Mouse (Mus musculus): Measurements from ENCODE around the gene Serpina3n. TPM values are rescaled to one million over a fixed set of nuclear protein-coding genes. Genes with fewer than 3 reads are reported as not detected.
"Not testable (repeated sequence)": the region's sequence is repeated elsewhere in the genome, so short reads cannot be mapped to it uniquely, and the experiment has no call there.

The Serpina3n gene
- 10.2 and 32.2 TPM in 2 replicates for polyA plus RNA-seq (2012; rRNA removed)

DNA sequence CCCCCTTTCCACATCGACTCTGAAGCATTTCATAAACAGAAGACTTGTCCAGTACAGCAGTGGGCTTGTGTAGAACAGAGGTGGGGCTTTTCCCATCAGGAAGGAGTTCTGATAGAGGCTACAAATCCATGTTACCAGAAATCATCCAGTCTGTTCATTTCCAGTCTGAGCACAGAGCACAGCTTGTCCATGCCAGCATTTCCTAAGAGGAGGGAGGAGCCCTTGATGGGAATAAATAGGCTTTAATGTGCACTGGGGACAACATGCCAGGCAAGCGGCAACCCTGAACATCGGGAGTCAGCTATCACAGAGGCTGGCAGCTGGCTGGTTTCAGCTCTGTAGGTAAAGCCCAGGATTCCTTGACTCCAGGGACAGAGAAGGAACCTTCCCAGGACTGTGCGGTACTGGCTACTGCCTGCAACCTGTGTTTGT lies at the start of gene Serpina3n:
TSS of gene Serpina3n (plus strand) at position 276 of the 432 bp plus-strand sequence.
- no peak for DNase-seq
- 75% methylated on average over 4 of the region's 4 CpGs for WGBS
- no peaks in the 10 kb centered on the region for H3K36me3 ChIP-seq (ENCODE audit: control insufficient read depth, insufficient read depth, low read length)
- H3K4me1 ChIP-seq (replicated peaks; ENCODE audit: control insufficient read depth, insufficient read depth, low read length): no peaks in the 10 kb centered on the region
- no peaks in the 10 kb centered on the region for H3K27me3 ChIP-seq (ENCODE audit: control insufficient read depth, insufficient read depth, low read length)
- H3K27ac ChIP-seq (ENCODE audit: control insufficient read depth, insufficient read depth, low read length): no peak within 1 kb of the TSS
- H3K4me3 ChIP-seq (ENCODE audit: control insufficient read depth, insufficient read depth, low read length): no peak within 1 kb of the TSS
- TF ChIP-seq POLR2A (IDR thresholded peaks at IDR 0.05; ENCODE audit: control insufficient read depth, extremely low read depth, insufficient read depth, low read length, poor library complexity) (no peak), CTCF (IDR thresholded peaks at IDR 0.05; ENCODE audit: borderline replicate concordance, control insufficient read depth, extremely low read depth, insufficient read depth, low read length, poor library complexity) (no peak)

DNA sequence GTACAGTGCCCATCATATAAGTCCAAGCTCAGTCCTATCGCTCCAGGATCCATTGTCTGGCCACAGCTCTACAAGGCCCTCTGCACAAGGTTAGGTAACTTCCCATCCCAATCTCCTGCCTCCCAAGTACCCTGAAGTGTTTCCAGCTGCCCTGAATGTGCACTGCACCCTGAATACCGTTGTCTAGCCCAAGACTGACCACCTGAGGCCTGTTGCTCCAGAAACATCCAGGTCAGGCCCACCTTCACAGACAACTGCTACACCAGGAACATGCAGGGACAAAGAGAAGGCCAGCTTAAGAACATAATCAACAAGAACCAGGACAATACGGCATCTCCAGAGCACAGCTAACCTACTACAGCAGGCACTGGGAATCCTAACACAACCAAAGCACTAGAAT lies 36.5 kb upstream of the Serpina3n start:
- Histone ChIP-seq H3K36me3 (ENCODE audit: control insufficient read depth, insufficient read depth, low read length) (no peaks in the 10 kb centered on the region), H3K4me1 (replicated peaks; ENCODE audit: control insufficient read depth, insufficient read depth, low read length) (no peaks in the 10 kb centered on the region), H3K27me3 (ENCODE audit: control insufficient read depth, insufficient read depth, low read length) (no peaks in the 10 kb centered on the region), H3K27ac (ENCODE audit: control insufficient read depth, insufficient read depth, low read length) (no peak overlapping the region), H3K4me3 (ENCODE audit: control insufficient read depth, insufficient read depth, low read length) (no peak overlapping the region)
- no peak for DNase-seq
- 87% methylated on average over 3 of the region's 3 CpGs for WGBS
- TF ChIP-seq CTCF (IDR thresholded peaks at IDR 0.05; ENCODE audit: borderline replicate concordance, control insufficient read depth, extremely low read depth, insufficient read depth, low read length, poor library complexity) (no peak), POLR2A (IDR thresholded peaks at IDR 0.05; ENCODE audit: control insufficient read depth, extremely low read depth, insufficient read depth, low read length, poor library complexity) (no peak)

DNA sequence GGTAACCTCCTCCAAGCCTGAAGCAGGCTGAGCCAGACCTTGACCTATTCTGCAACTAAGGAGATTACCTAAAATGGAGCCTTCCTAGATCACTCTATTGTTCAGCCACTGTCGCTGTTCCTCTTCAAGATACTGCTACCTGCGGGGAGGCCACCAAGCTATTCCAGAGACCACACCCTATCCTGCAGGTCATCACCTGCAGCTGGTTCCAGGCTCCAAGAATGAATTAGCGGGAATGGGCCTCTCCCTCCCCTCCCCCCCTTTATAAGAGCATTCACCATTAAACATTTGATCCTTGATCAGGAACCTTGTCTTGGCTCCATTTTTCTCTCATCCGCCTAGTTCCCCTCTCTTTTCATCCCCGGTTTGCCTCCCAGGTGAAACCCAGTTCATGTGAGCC lies 29.4 kb upstream of the Serpina3n start:
- H3K27me3 ChIP-seq (ENCODE audit: control insufficient read depth, insufficient read depth, low read length); H3K27ac ChIP-seq (ENCODE audit: control insufficient read depth, insufficient read depth, low read length); H3K4me3 ChIP-seq (ENCODE audit: control insufficient read depth, insufficient read depth, low read length); H3K36me3 ChIP-seq (ENCODE audit: control insufficient read depth, insufficient read depth, low read length); DNase-seq; H3K4me1 ChIP-seq (replicated peaks; ENCODE audit: control insufficient read depth, insufficient read depth, low read length): not testable (repeated sequence)
- WGBS: 91% methylated on average over 5 of the region's 5 CpGs

DNA sequence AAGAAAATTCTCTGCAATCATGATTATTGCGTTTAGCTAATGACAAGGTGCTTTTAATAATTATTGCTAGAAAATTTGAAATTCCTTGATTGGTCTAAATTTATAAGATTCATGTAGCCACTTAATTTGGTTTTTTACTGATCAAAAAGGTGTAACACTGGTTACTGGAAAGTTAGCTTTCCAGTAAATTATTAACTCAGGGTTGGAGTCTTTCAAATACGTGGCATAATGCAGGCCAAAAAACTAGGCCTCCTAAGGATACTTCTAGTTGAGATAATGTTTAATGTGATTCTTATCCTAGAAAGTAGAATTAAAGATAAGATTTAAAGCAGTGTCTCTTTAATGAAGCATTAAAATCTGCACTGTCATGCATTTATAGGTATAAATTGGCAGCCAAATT lies 28.2 kb upstream of the Serpina3n start:
- H3K36me3 ChIP-seq (ENCODE audit: control insufficient read depth, insufficient read depth, low read length); DNase-seq; H3K4me3 ChIP-seq (ENCODE audit: control insufficient read depth, insufficient read depth, low read length); H3K4me1 ChIP-seq (replicated peaks; ENCODE audit: control insufficient read depth, insufficient read depth, low read length); H3K27me3 ChIP-seq (ENCODE audit: control insufficient read depth, insufficient read depth, low read length); H3K27ac ChIP-seq (ENCODE audit: control insufficient read depth, insufficient read depth, low read length): not testable (repeated sequence)
- 93% methylated on average over 2 of the region's 2 CpGs for WGBS

- not testable (repeated sequence) for H3K36me3 ChIP-seq (ENCODE audit: control insufficient read depth, insufficient read depth, low read length); H3K4me3 ChIP-seq (ENCODE audit: control insufficient read depth, insufficient read depth, low read length); H3K27ac ChIP-seq (ENCODE audit: control insufficient read depth, insufficient read depth, low read length); H3K27me3 ChIP-seq (ENCODE audit: control insufficient read depth, insufficient read depth, low read length); H3K4me1 ChIP-seq (replicated peaks; ENCODE audit: control insufficient read depth, insufficient read depth, low read length); DNase-seq
- 72% methylated on average over 5 of the region's 5 CpGs for WGBS
Measured at GRCm38 (mm10) chr12:104378815-104379214, 27.7 kb upstream of the Serpina3n start.

DNA sequence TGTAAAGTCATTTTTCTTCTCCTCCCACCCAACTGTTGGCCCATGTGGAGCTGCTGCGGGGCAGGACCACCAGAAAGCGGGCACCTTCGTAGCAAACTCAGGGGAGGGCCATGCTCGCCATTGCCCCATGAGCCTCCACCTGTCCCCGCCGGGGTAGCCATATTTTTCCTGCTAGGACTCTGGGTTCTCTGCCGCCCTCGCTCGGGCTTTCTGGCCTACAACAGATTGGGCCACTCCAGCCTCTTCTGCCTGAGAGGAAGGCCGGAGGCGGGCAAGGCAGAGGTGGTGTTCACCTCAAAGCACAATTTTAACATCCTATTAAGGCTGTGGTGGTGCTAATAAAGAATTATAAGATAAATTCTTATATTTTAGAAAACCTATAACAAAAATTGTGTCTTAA lies 26.7 kb upstream of the Serpina3n start:
- H3K36me3 ChIP-seq (ENCODE audit: control insufficient read depth, insufficient read depth, low read length): no peaks in the 10 kb centered on the region
- H3K4me1 ChIP-seq (replicated peaks; ENCODE audit: control insufficient read depth, insufficient read depth, low read length): no peaks in the 10 kb centered on the region
- WGBS: over 99% methylated on average over 11 of the region's 11 CpGs
- H3K4me3 ChIP-seq (ENCODE audit: control insufficient read depth, insufficient read depth, low read length): no peak overlapping the region
- DNase-seq: no peak
- no peaks in the 10 kb centered on the region for H3K27me3 ChIP-seq (ENCODE audit: control insufficient read depth, insufficient read depth, low read length)
- H3K27ac ChIP-seq (ENCODE audit: control insufficient read depth, insufficient read depth, low read length): no peak overlapping the region
- no peak for TF ChIP-seq POLR2A (IDR thresholded peaks at IDR 0.05; ENCODE audit: control insufficient read depth, extremely low read depth, insufficient read depth, low read length, poor library complexity)
- TF ChIP-seq CTCF (IDR thresholded peaks at IDR 0.05; ENCODE audit: borderline replicate concordance, control insufficient read depth, extremely low read depth, insufficient read depth, low read length, poor library complexity): no peak

GRCm38 (mm10) chr12:104381071-104381604 lies 25.4 kb upstream of the Serpina3n start:
- WGBS: 95% methylated on average over 8 of the region's 8 CpGs
- not testable (repeated sequence) for H3K4me3 ChIP-seq (ENCODE audit: control insufficient read depth, insufficient read depth, low read length); H3K4me1 ChIP-seq (replicated peaks; ENCODE audit: control insufficient read depth, insufficient read depth, low read length); H3K27me3 ChIP-seq (ENCODE audit: control insufficient read depth, insufficient read depth, low read length); H3K27ac ChIP-seq (ENCODE audit: control insufficient read depth, insufficient read depth, low read length); DNase-seq; H3K36me3 ChIP-seq (ENCODE audit: control insufficient read depth, insufficient read depth, low read length)

DNA sequence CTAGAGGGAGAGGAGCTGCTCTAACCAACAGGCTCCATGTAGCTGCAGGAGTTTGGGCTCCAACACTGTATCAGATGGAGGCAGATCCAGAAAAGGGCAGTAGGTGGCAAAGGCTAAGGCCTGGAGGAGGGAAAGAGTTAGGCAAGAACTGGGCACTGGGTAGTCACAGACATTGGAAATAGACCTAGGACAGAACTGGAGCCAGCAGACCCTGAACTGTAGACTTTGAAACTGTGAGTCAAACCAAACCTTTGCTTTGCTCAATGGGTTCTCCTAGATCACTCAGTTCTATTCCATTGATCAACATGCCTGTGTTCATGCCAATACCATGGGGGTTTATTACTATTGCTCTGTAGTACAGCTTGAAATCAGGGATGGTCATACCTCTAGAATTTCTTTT lies 20.5 kb upstream of the Serpina3n start:
- not testable (repeated sequence) for H3K27ac ChIP-seq (ENCODE audit: control insufficient read depth, insufficient read depth, low read length); H3K36me3 ChIP-seq (ENCODE audit: control insufficient read depth, insufficient read depth, low read length); DNase-seq

DNA sequence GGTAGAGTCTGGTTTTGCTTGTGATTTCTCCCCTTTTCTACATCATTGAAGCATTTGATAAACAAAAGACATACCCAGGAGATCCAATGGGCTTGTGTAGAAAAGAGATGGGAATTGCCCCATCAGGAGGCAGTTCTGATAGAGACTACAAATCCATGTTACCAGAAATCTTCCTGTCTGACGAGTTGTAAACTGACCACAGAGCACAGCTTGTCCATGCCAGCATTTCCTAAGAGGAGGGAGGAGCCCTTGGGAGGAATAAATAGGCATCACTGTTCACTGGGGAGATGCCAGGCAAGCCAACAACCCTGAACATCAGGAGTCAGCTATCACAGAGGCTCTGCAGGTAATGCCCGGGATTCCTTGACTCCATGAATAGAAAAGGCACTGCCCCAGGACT lies 19.7 kb upstream of the Serpina3n start:
- not testable (repeated sequence) for H3K27ac ChIP-seq (ENCODE audit: control insufficient read depth, insufficient read depth, low read length); H3K4me3 ChIP-seq (ENCODE audit: control insufficient read depth, insufficient read depth, low read length); DNase-seq; H3K27me3 ChIP-seq (ENCODE audit: control insufficient read depth, insufficient read depth, low read length); H3K36me3 ChIP-seq (ENCODE audit: control insufficient read depth, insufficient read depth, low read length); H3K4me1 ChIP-seq (replicated peaks; ENCODE audit: control insufficient read depth, insufficient read depth, low read length)
- 81% methylated on average over 2 of the region's 2 CpGs for WGBS

More for the DNA sequence above, 20.5 kb upstream of the Serpina3n start:
- not testable (repeated sequence) for H3K27me3 ChIP-seq (ENCODE audit: control insufficient read depth, insufficient read depth, low read length); H3K4me1 ChIP-seq (replicated peaks; ENCODE audit: control insufficient read depth, insufficient read depth, low read length); H3K4me3 ChIP-seq (ENCODE audit: control insufficient read depth, insufficient read depth, low read length)

Data from thymus, adult 2 months (tissue).